Mouse (Mus musculus) spleen, adult 2 months (tissue): ENCODE results near the gene Auts2. TPM values are rescaled to one million over a fixed set of nuclear protein-coding genes. Genes with fewer than 3 reads are reported as not detected.

Experiments used
- DNase-seq, 2 experiments: peaks; one replicate each; pipeline versions ENCODE4 v3.0.0 to v3.0.0-alpha.2; 2012 to 2021; ENCODE audit warnings: low spot score in 2 of 2, low read depth in 1 of 2
- H3K27ac ChIP-seq: fragments of 200-500 bp; 2 replicates; pipeline ENCODE4 v1.5.1; 2012; ENCODE audit warnings: low read length, inconsistent platforms; ENCODE audit not compliant: insufficient read depth
- H3K27me3 ChIP-seq: fragments of 200-500 bp; 2 replicates; pipeline ENCODE4 v1.6.1; 2012; ENCODE audit warnings: mild to moderate bottlenecking, moderate library complexity, low read length, inconsistent platforms; ENCODE audit not compliant: control insufficient read depth, insufficient read depth
- H3K36me3 ChIP-seq: fragments of 200-500 bp; 2 replicates; pipeline ENCODE4 v1.6.1; 2012; ENCODE audit warnings: mild to moderate bottlenecking, low read length, inconsistent platforms; ENCODE audit not compliant: control insufficient read depth, insufficient read depth
- H3K4me1 ChIP-seq: fragments of 200-500 bp; 2 replicates; pipeline ENCODE4 v1.6.1; 2011; ENCODE audit warnings: inconsistent platforms; ENCODE audit not compliant: control insufficient read depth, insufficient read depth, insufficient read length
- H3K4me3 ChIP-seq: fragments of 200-500 bp; 2 replicates; pipeline ENCODE4 v1.5.1; 2011; ENCODE audit warnings: mild to moderate bottlenecking, inconsistent platforms; ENCODE audit not compliant: insufficient read depth, insufficient read length; ENCODE audit errors: extremely low read depth
- CTCF ChIP-seq: fragments of 200-500 bp; IDR thresholded peaks from 2 replicates; pipeline ENCODE4 v1.5.1; 2011; ENCODE audit warnings: mild to moderate bottlenecking, inconsistent platforms; ENCODE audit not compliant: insufficient read depth, insufficient read length, insufficient replicate concordance; ENCODE audit errors: extremely low read depth
- POLR2A ChIP-seq: fragments of 200-500 bp; IDR thresholded peaks from 2 replicates; pipeline ENCODE4 v1.6.1; 2011; ENCODE audit warnings: low read depth, low read length, inconsistent platforms
- WGBS: fragments of 180-500 bp; shearing (Covaris S2); methylation state at CpG from one replicate; pipeline ENCODE4 v1.1.7; 2018; 5-methylcytosine and 5-hydroxymethylcytosine counted together
- polyA plus RNA-seq: library from polyadenylated mRNA; depleted of rRNA; stranded (reverse); fragments of >200 nt; gene quantifications from 2 replicates; pipeline ENCODE4 v1.2.3, GENCODE M21; 2012

Auts2 gene
- polyA plus RNA-seq, 1 experiment: 1.3 TPM

DNA sequence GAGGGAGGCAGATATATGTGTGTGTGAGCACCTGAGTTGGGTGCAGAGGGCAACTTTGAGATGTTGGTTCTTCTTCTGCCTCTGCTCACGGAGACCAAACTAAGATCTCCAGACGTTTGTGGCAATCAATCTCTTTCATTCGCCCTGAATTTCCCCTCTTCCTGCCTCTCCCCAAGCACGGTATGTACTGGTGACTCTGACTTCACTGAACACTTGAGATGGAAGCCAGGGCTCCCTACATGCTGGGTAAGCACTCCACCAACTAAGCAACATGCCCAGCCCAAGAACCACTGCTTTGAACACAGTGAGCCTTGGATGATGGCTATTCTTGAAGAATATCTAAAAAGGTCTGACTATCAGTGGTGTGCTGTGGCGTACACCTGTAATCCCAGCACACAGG, 1032.5 kb downstream of the Auts2 start:
- H3K4me3 ChIP-seq: no peak overlapping the region
- no peak for DNase-seq
- H3K4me1 ChIP-seq: no peaks in the 10 kb centered on the region
- no peak overlapping the region for H3K27ac ChIP-seq
- H3K27me3 ChIP-seq: no peaks in the 10 kb centered on the region
- no peak for TF ChIP-seq POLR2A
- no peak for TF ChIP-seq CTCF
- H3K36me3 ChIP-seq: no peaks in the 10 kb centered on the region
- WGBS: 38% methylated on average over 5 of the region's 5 CpGs

- Histone ChIP-seq H3K27me3 (no peaks in the 10 kb centered on the region), H3K27ac (no peak overlapping the region), H3K36me3 (no peaks in the 10 kb centered on the region), H3K4me3 (no peak overlapping the region), H3K4me1 (no peaks in the 10 kb centered on the region)
- TF ChIP-seq CTCF: no peak
- TF ChIP-seq POLR2A: no peak
- 93% methylated on average over 4 of the region's 4 CpGs for WGBS
- DNase-seq: no peak
Observed at GRCm38 (mm10) chr5:131509315-131509714, 1033.8 kb downstream of the Auts2 start.

DNA sequence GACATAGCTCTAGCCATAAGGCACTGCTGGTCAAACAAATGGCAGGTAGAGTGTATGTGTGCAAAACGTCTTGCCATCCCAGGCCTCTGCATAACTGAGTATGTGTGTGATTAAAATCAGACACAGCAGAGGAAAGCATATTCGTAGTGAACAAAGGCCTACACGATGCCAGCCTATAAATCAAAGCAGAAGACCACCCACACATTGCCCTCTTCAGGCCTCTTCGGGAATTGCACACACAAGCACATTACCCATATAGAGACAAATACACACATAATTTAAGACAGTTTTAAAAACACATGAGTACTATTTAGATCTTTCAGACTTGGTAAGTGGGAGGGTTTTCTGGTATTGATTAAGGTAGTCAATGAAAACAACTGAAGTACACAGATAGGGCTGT, 1044.3 kb downstream of the Auts2 start:
- no peaks in the 10 kb centered on the region for H3K4me1 ChIP-seq
- no peak for TF ChIP-seq POLR2A
- no peak for TF ChIP-seq CTCF
- H3K4me3 ChIP-seq: no peak overlapping the region
- H3K27me3 ChIP-seq: no peaks in the 10 kb centered on the region
- H3K36me3 ChIP-seq: no peaks in the 10 kb centered on the region
- DNase-seq: no peak
- WGBS: 92% methylated on average over 4 of the region's 4 CpGs
- no peak overlapping the region for H3K27ac ChIP-seq

GRCm38 (mm10) chr5:131496517-131497216, 1046.5 kb downstream of the Auts2 start:
- TF ChIP-seq POLR2A: no peak
- no peak for TF ChIP-seq CTCF
- no peaks in the 10 kb centered on the region for H3K27me3 ChIP-seq
- no peaks in the 10 kb centered on the region for H3K36me3 ChIP-seq
- no peak overlapping the region for H3K4me3 ChIP-seq
- DNase-seq: no peak
- H3K4me1 ChIP-seq: no peaks in the 10 kb centered on the region
- 91% methylated on average over 10 of the region's 10 CpGs for WGBS
- no peak overlapping the region for H3K27ac ChIP-seq

- H3K27me3 ChIP-seq: no peaks in the 10 kb centered on the region
- H3K36me3 ChIP-seq: no peaks in the 10 kb centered on the region
- TF ChIP-seq CTCF (no peak), POLR2A (no peak)
- no peak overlapping the region for H3K4me3 ChIP-seq
- no peak overlapping the region for H3K27ac ChIP-seq
- no peaks in the 10 kb centered on the region for H3K4me1 ChIP-seq
- DNase-seq: no peak
- 91% methylated on average over 5 of the region's 5 CpGs for WGBS
Observed at GRCm38 (mm10) chr5:131494564-131494963, 1048.6 kb downstream of the Auts2 start.

DNA sequence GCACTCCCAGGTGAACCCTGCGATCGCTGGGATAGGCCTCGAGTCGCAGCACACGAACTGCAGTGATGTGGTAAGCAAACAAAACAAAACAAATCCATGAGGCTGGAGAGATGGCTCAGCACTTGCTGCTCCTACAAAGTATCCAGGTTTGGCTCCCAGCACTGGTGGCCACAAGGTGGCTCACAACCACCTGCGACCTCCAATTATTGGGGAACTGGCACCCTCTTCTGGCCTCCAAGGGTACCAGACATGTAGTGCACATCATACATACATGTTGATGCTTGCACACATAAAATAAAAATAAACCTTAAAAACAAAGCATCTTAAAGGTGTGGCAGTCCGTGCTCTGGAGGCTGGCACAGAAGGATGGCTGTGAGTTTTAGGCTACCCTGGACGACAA, 1050.6 kb downstream of the Auts2 start:
- 92% methylated on average over 8 of the region's 8 CpGs for WGBS
- DNase-seq: no peak
- H3K4me3 ChIP-seq: no peak overlapping the region
- H3K27ac ChIP-seq: no peak overlapping the region
- no peaks in the 10 kb centered on the region for H3K27me3 ChIP-seq
- no peaks in the 10 kb centered on the region for H3K4me1 ChIP-seq
- H3K36me3 ChIP-seq: no peaks in the 10 kb centered on the region
- TF ChIP-seq POLR2A: no peak
- no peak for TF ChIP-seq CTCF

- Histone ChIP-seq H3K36me3 (no peaks in the 10 kb centered on the region), H3K27ac (no peak overlapping the region), H3K27me3 (no peaks in the 10 kb centered on the region), H3K4me3 (no peak overlapping the region), H3K4me1 (no peaks in the 10 kb centered on the region)
- DNase-seq: no peak
- WGBS: 68% methylated on average over 8 of the region's 8 CpGs
- TF ChIP-seq CTCF (no peak), POLR2A (no peak)
Observed at GRCm38 (mm10) chr5:131491843-131492242, 1051.3 kb downstream of the Auts2 start.
